Mouse (Mus musculus) ES-E14 (cell line): Measurements from ENCODE around the gene Lrrc26. TPM values are rescaled to one million over a fixed set of nuclear protein-coding genes. Genes with fewer than 3 reads are reported as not detected.
"Not testable (repeated sequence)": the region's sequence is repeated elsewhere in the genome, so short reads cannot be mapped to it uniquely, and the experiment has no call there.

Experiments used
- DNase-seq: peaks from one replicate; pipeline ENCODE4 v3.0.0-alpha.2; 2013; ENCODE audit warnings: low read depth, low spot score
- H3K27ac ChIP-seq: 2 replicates; pipeline ENCODE4 v1.5.1; 2012; ENCODE audit warnings: low read depth, mild to moderate bottlenecking, low read length, moderate library complexity, mixed read lengths; ENCODE audit not compliant: poor library complexity, insufficient read depth, severe bottlenecking
- H3K36me3 ChIP-seq: 2 replicates; pipeline ENCODE4 v1.6.1; 2012; ENCODE audit warnings: mild to moderate bottlenecking, low read length, moderate library complexity, mixed read lengths; ENCODE audit not compliant: control insufficient read depth, poor library complexity, insufficient read depth, severe bottlenecking
- H3K4me1 ChIP-seq, 2 experiments: fragments of 150-350 bp in 1 of 2; sonication (generic) in 1 of 2; 2 replicates each; pipeline ENCODE4 v1.6.1; 2012; ENCODE audit warnings: low read length in 2 of 2, mild to moderate bottlenecking in 1 of 2, mixed read lengths in 1 of 2; ENCODE audit not compliant: control insufficient read depth in 2 of 2, insufficient read depth in 2 of 2, poor library complexity in 1 of 2
- H3K4me3 ChIP-seq, 2 experiments: fragments of 150-350 bp in 1 of 2; sonication (generic) in 1 of 2; 2 replicates each; pipeline ENCODE4 v1.5.1; 2012; ENCODE audit warnings: low read length in 2 of 2, low read depth in 1 of 2, mild to moderate bottlenecking in 1 of 2, mixed read lengths in 1 of 2; ENCODE audit not compliant: insufficient read depth in 1 of 2, poor library complexity in 1 of 2, severe bottlenecking in 1 of 2
- H3K9ac ChIP-seq: 2 replicates; pipeline ENCODE4 v1.6.1; 2012; ENCODE audit warnings: low read depth, mild to moderate bottlenecking, low read length, mixed read lengths; ENCODE audit not compliant: poor library complexity, insufficient read depth, severe bottlenecking
- H3K9me3 ChIP-seq: fragments of 150-350 bp; sonication (generic); 2 replicates; pipeline ENCODE4 v1.6.1; 2012; ENCODE audit warnings: low read depth, mild to moderate bottlenecking, low read length; ENCODE audit not compliant: control insufficient read depth, insufficient read depth
- CHD2 ChIP-seq: IDR thresholded peaks from 2 replicates; pipeline ENCODE4 v1.6.1; 2014; ENCODE audit warnings: mild to moderate bottlenecking, low read depth, low read length, inconsistent platforms
- HCFC1 ChIP-seq: IDR thresholded peaks from 2 replicates; pipeline ENCODE4 v1.6.1; 2012; ENCODE audit warnings: low read length, inconsistent platforms, borderline replicate concordance; ENCODE audit not compliant: insufficient read depth
- MAFK ChIP-seq: IDR thresholded peaks from 2 replicates; pipeline ENCODE4 v1.6.1; 2014; ENCODE audit warnings: mild to moderate bottlenecking, low read depth, low read length, inconsistent platforms; ENCODE audit not compliant: insufficient read depth
- ZC3H11A ChIP-seq: IDR thresholded peaks from 2 replicates; pipeline ENCODE4 v1.6.1; 2012; ENCODE audit warnings: low read depth, mild to moderate bottlenecking, inconsistent platforms, low read length, borderline replicate concordance
- ZNF384 ChIP-seq: IDR thresholded peaks from 2 replicates; pipeline ENCODE4 v1.6.1; 2012; ENCODE audit warnings: low read depth, low read length, inconsistent platforms
- in situ Hi-C, 2 experiments: fragments of 600-800 bp; cut with MboI; formaldehyde crosslinking; loops; one replicate each; pipeline ENCODE4 v1.15.1; 2025; ENCODE audit warnings: low sequenced_read_pairs in 2 of 2, inconsistent platforms in 1 of 2; ENCODE audit not compliant: unreplicated experiment in 2 of 2
- total RNA-seq: library from RNA; depleted of rRNA; stranded (reverse); fragments of 300-350 nt; gene quantifications from 2 replicates; pipeline ENCODE4 v1.2.3, GENCODE M21; 2012

The Lrrc26 gene
- total RNA-seq, 1 experiment: not detected

DNA sequence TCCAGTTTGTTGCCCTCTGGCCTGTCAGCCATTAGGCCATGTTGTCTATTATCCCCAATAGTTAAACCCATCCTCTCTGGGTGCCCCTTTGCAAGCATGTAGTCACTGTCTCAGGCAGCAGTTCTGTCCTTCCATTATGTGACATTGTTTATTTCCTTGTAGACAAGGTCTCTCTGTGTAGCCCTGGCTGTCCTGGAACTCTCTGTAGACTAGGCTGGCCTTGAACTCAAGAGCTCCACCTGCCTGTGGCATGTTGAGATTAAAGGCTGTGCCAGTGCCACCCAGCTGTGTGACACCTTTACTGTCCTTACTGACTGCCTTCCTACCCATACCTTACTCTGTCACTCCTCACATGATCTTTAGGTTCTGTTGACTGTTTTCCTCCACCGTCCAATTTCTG, 37.4 kb upstream of the Lrrc26 start:
- H3K27ac ChIP-seq: no peak overlapping the region
- H3K9me3 ChIP-seq: no peaks in the 10 kb centered on the region
- in situ Hi-C loops: no loop called here
- TF ChIP-seq ZNF384: no peak
- no peak for TF ChIP-seq ZC3H11A
- no peak for TF ChIP-seq CHD2
- TF ChIP-seq HCFC1: no peak
- TF ChIP-seq MAFK: no peak
- no peak overlapping the region for H3K4me3 ChIP-seq
- H3K36me3 ChIP-seq: peaks cover 47% of the 10 kb centered on the region
- DNase-seq: no peak
- peaks cover 0 to 2% of the 10 kb centered on the region in 2 experiments; a peak in 2 of 4 replicates for H3K4me1 ChIP-seq
- no peak overlapping the region for H3K9ac ChIP-seq

- in situ Hi-C loops: no loop called here
- Histone ChIP-seq H3K27ac (peak within 1 kb of the TSS; percentile 32), H3K4me1 (peaks cover 0 to 2% of the 10 kb centered on the region in 2 experiments; a peak in 1 of 4 replicates), H3K36me3 (peaks cover 20% of the 10 kb centered on the region), H3K9me3 (no peaks in the 10 kb centered on the region), H3K9ac (peak within 1 kb of the TSS; percentile 87), H3K4me3 (peak within 1 kb of the TSS; percentile 83 to 89)
- peak; percentile 85 for TF ChIP-seq HCFC1
- TF ChIP-seq ZC3H11A: peak; percentile 10; the same call in 1 of the 2 replicates
- no peak for TF ChIP-seq MAFK
- TF ChIP-seq CHD2: peak; percentile 52; the same call in 1 of the 2 replicates
- no peak; the same call in 1 of the 2 replicates for TF ChIP-seq ZNF384
- peak; percentile 88 for DNase-seq
These were observed 34.4 kb upstream of the Lrrc26 start, which contains the start of gene Tmem203 for GRCm38 (mm10) chr2:25255284-25255779. Gene Tmem203 (plus strand): TSS chr2:25255439.

- H3K27ac ChIP-seq, H3K9me3 ChIP-seq, in situ Hi-C loops, H3K9ac ChIP-seq, H3K4me1 ChIP-seq: not testable (repeated sequence)
- H3K36me3 ChIP-seq: peaks cover 12% of the 10 kb centered on the region
- TF ChIP-seq ZNF384: peak; percentile 93
- H3K4me3 ChIP-seq: peak overlapping the region; percentile 21 to 89; a peak in 3 of 4 replicates
- DNase-seq: peak; percentile 69
These were observed 33.1 kb upstream of the Lrrc26 start for GRCm38 (mm10) chr2:25256443-25257109.

GRCm38 (mm10) chr2:25257250-25257649, 32.5 kb upstream of the Lrrc26 start:
- H3K4me3 ChIP-seq, H3K9me3 ChIP-seq, H3K9ac ChIP-seq, H3K36me3 ChIP-seq, H3K27ac ChIP-seq, H3K4me1 ChIP-seq, in situ Hi-C loops, DNase-seq: not testable (repeated sequence)

- H3K9me3 ChIP-seq: no peaks in the 10 kb centered on the region
- H3K27ac ChIP-seq: no peak overlapping the region
- peaks cover under 1 to 2% of the 10 kb centered on the region in 2 experiments; a peak in 2 of 4 replicates for H3K4me1 ChIP-seq
- DNase-seq: no peak
- no peaks in the 10 kb centered on the region for H3K36me3 ChIP-seq
- TF ChIP-seq ZC3H11A (peak; percentile 39; the same call in 1 of the 2 replicates), ZNF384 (no peak), CHD2 (no peak), HCFC1 (no peak), MAFK (no peak)
- H3K9ac ChIP-seq: no peak overlapping the region; the same call in 1 of the 2 replicates
- no peak overlapping the region for H3K4me3 ChIP-seq
- in situ Hi-C loops: no loop called here
These were observed 30.8 kb upstream of the Lrrc26 start for GRCm38 (mm10) chr2:25258887-25259286.
